8 mouse cellular contexts compared by ENCODE assay signal in genomic region chr4:134245148-134245843, GRCm38 (mm10). TPM values are rescaled to one million over a fixed set of nuclear protein-coding genes. Genes with fewer than 3 reads are reported as not detected.
DNase-seq lines count a peak whose midpoint lies in the region; ATAC-seq and TF ChIP-seq lines count a peak whose summit lies in the region.

Gene Zfp593, minus strand, starts transcription at chr4:134245592.

- no peaks in the 10 kb centered on the region for H3K9me3 ChIP-seq in heart, embryonic 11.5 days (replicated peaks; ENCODE audit: control insufficient read depth, low read length)
- no peaks in the 10 kb centered on the region for H3K9me3 ChIP-seq in kidney, embryonic 16.5 days (ENCODE audit: low read length)

- TF ChIP-seq POLR2A in liver, adult 2 months (IDR thresholded peaks at IDR 0.05; ENCODE audit: extremely low read depth, insufficient read depth, low read length) = no peak
- TF ChIP-seq POLR2A in myocyte (IDR thresholded peaks at IDR 0.05; ENCODE audit: insufficient read length, low read depth) = peak; percentile 64

- H3K4me3 ChIP-seq in heart, embryonic 11.5 days (ENCODE audit: low read depth, low read length) = peak within 1 kb of the TSS; percentile 87
- peak within 1 kb of the TSS; percentile 79 for H3K4me3 ChIP-seq in kidney, embryonic 16.5 days (ENCODE audit: low read length)
- peak within 1 kb of the TSS; percentile 85 for H3K4me3 ChIP-seq in liver, adult 2 months (ENCODE audit: insufficient read depth, low read depth, low read length)
- peak within 1 kb of the TSS; percentile 44 for H3K4me3 ChIP-seq in myocyte

- TF ChIP-seq CTCF in liver, adult 2 months (IDR thresholded peaks at IDR 0.05; ENCODE audit: low read depth, low read length) = peak; percentile 84

- under 1% methylated on average over 60 of the region's 60 CpGs for WGBS in heart, embryonic 11.5 days (ENCODE audit: insufficient replicate concordance)
- WGBS in kidney, embryonic 16.5 days = under 1% methylated on average over 60 of the region's 60 CpGs
- under 1% methylated on average over 60 of the region's 60 CpGs for WGBS in liver, adult 2 months

- no peaks in the 10 kb centered on the region for H3K36me3 ChIP-seq in heart, embryonic 11.5 days (ENCODE audit: control insufficient read depth, insufficient read depth, low read length)
- 0 out of 2 replicates have a peak, but pooled peaks cover 5% of the 10 kb centered on the region for H3K36me3 ChIP-seq in kidney, embryonic 16.5 days (ENCODE audit: insufficient read depth, low read length)
- H3K36me3 ChIP-seq in liver, adult 2 months (ENCODE audit: control insufficient read depth, insufficient read depth, low read length) = no peaks in the 10 kb centered on the region
- no peaks in the 10 kb centered on the region for H3K36me3 ChIP-seq in myocyte (ENCODE audit: control insufficient read depth, insufficient read depth)
- H3K36me3 ChIP-seq in splenic B cell, adult 2 months (ENCODE audit: control insufficient read depth, insufficient read depth, low read length, poor library complexity, severe bottlenecking) = no peaks in the 10 kb centered on the region

- peaks cover 11% of the 10 kb centered on the region for H3K4me1 ChIP-seq in heart, embryonic 11.5 days (ENCODE audit: control insufficient read depth, insufficient read depth, low read length)
- peaks cover 27% of the 10 kb centered on the region for H3K4me1 ChIP-seq in kidney, embryonic 16.5 days (ENCODE audit: insufficient read depth, low read length)
- no peaks in the 10 kb centered on the region for H3K4me1 ChIP-seq in liver, adult 2 months (ENCODE audit: control insufficient read depth, insufficient read depth, low read length)

- H3K27me3 ChIP-seq in heart, embryonic 11.5 days (ENCODE audit: control insufficient read depth, insufficient read depth, low read length) = peaks cover 28% of the 10 kb centered on the region
- H3K27me3 ChIP-seq in kidney, embryonic 16.5 days (ENCODE audit: insufficient read depth, low read length) = peaks cover 28% of the 10 kb centered on the region
- H3K27me3 ChIP-seq in liver, adult 2 months (ENCODE audit: control insufficient read depth, insufficient read depth, low read length) = no peaks in the 10 kb centered on the region; the same call in 1 of the 2 replicates
- peaks cover 29% of the 10 kb centered on the region for H3K27me3 ChIP-seq in myocyte (ENCODE audit: control insufficient read depth, insufficient read depth, insufficient read length)
- H3K27me3 ChIP-seq in splenic B cell, adult 2 months (ENCODE audit: control insufficient read depth, insufficient read depth, low read length, poor library complexity, severe bottlenecking) = no peaks in the 10 kb centered on the region

- no peaks in the 10 kb centered on the region for H3K79me2 ChIP-seq in liver, adult 2 months (ENCODE audit: control insufficient read depth, insufficient read depth, low read length)
- no peaks in the 10 kb centered on the region for H3K79me2 ChIP-seq in myocyte (ENCODE audit: control insufficient read depth, insufficient read depth)

- peak within 1 kb of the TSS; percentile 97 for H3K4me2 ChIP-seq in heart, embryonic 11.5 days
- peak within 1 kb of the TSS; percentile 95 for H3K4me2 ChIP-seq in kidney, embryonic 16.5 days (replicated peaks; ENCODE audit: low read depth, low read length)
- peak within 1 kb of the TSS; percentile 93 for H3K4me2 ChIP-seq in myocyte (ENCODE audit: low read depth)

- peak; percentile 99 for DNase-seq in B cell, adult 2 months
- DNase-seq in brain, adult 2 months (ENCODE audit: low read depth, low spot score) = peak; percentile 93
- DNase-seq in liver, adult 2 months (ENCODE audit: extremely low read depth, low read depth, low spot score) = peak; percentile 55
- DNase-seq in splenic B cell, adult 2 months (ENCODE audit: low read depth, low spot score) = peak; percentile 95

- peak within 1 kb of the TSS; percentile 86 for H3K9ac ChIP-seq in heart, embryonic 11.5 days (ENCODE audit: low read depth, low read length)
- H3K9ac ChIP-seq in kidney, embryonic 16.5 days (replicated peaks; ENCODE audit: low read length) = peak within 1 kb of the TSS; percentile 81
- H3K9ac ChIP-seq in liver, adult 2 months (ENCODE audit: low read depth, low read length) = peak within 1 kb of the TSS; percentile 82

- peak within 1 kb of the TSS; percentile 34 for H3ac ChIP-seq in myocyte (ENCODE audit: control insufficient read depth, insufficient read length)

- H3K27ac ChIP-seq in heart, embryonic 11.5 days (ENCODE audit: low read depth, low read length) = peak within 1 kb of the TSS; percentile 54; the same call in 1 of the 2 replicates
- no peak within 1 kb of the TSS for H3K27ac ChIP-seq in kidney, embryonic 16.5 days (ENCODE audit: low read length)
- H3K27ac ChIP-seq in liver, adult 2 months (replicated peaks; ENCODE audit: insufficient read depth, low read depth, low read length) = no peak within 1 kb of the TSS

- ATAC-seq in erythroblast, adult 5-6 weeks (replicated peaks; ENCODE audit: low FRiP score, poor library complexity, severe bottlenecking) = peak; percentile 85
- peak; percentile 70 for ATAC-seq in heart, embryonic 11.5 days (replicated peaks; ENCODE audit: insufficient number of reproducible peaks, low FRiP score, low TSS enrichment)
- peak; percentile 72 for ATAC-seq in kidney, embryonic 16.5 days (ENCODE audit: low FRiP score, low TSS enrichment)

TF ChIP-seq in myocyte, 11 proteins besides CTCF, POLR2A, EP300 and RAD21:
- peak; percentile 60 for TF ChIP-seq POLR2AphosphoS2 (IDR thresholded peaks at IDR 0.05; ENCODE audit: insufficient read length, low read depth)
- TF ChIP-seq USF1 (IDR thresholded peaks at IDR 0.05; ENCODE audit: low read depth) = peak; percentile 11
- no peak for TF ChIP-seq REST (IDR thresholded peaks at IDR 0.05; ENCODE audit: insufficient read depth, insufficient read length)
- no peak for TF ChIP-seq MYOG (IDR thresholded peaks at IDR 0.05; ENCODE audit: control insufficient read depth in 1 of 3, insufficient read depth in 1 of 3, insufficient read length in 2 of 3, low read depth in 2 of 3)
- TF ChIP-seq MAX (IDR thresholded peaks at IDR 0.05; ENCODE audit: low read depth) = peak; percentile 77
- TF ChIP-seq CEBPB (IDR thresholded peaks at IDR 0.05; ENCODE audit: insufficient read depth, poor library complexity, severe bottlenecking) = no peak
- TF ChIP-seq E2F4 (IDR thresholded peaks at IDR 0.05; ENCODE audit: insufficient read depth) = no peak
- no peak for TF ChIP-seq TCF3 (IDR thresholded peaks at IDR 0.05; ENCODE audit: insufficient read length, low read depth)
TF ChIP-seq in myocyte: peak in this region for 3.

RNA-seq across cellular contexts. Expression of gene Zfp593, which starts in this region (rescaled TPM):
- 0.38 and 0.63 TPM in 2 replicates for total RNA-seq in erythroblast, adult 5-6 weeks (2015; ENCODE audit: low replicate concordance)
- total RNA-seq in erythroblast, adult 5-6 weeks (2017; ENCODE audit: low replicate concordance) = 0.84 and 1.4 TPM in 2 replicates
- 11.5 and 12.4 TPM in 2 replicates for polyA plus RNA-seq in heart, embryonic 11.5 days (2014; fragmentation: Nextera tagmentation; extraction: Ambion mirVana)
- 15.0 and 15.8 TPM in 2 replicates for polyA plus RNA-seq in kidney, embryonic 16.5 days (2015; fragmentation: Nextera tagmentation; extraction: Ambion mirVana)
- total RNA-seq in liver, adult 2 months (2014; rRNA removed) = 2.9 and 3.2 TPM in 2 replicates
- 4.6 and 6.8 TPM in 2 replicates for polyA plus RNA-seq in liver, adult 2 months (2012; rRNA removed)
- polyA plus RNA-seq in myocyte (2012; fragmentation: generic; extraction: Trizol) = 15.7 TPM
